22 mouse cellular contexts compared by ENCODE assay signal in the genomic region with DNA sequence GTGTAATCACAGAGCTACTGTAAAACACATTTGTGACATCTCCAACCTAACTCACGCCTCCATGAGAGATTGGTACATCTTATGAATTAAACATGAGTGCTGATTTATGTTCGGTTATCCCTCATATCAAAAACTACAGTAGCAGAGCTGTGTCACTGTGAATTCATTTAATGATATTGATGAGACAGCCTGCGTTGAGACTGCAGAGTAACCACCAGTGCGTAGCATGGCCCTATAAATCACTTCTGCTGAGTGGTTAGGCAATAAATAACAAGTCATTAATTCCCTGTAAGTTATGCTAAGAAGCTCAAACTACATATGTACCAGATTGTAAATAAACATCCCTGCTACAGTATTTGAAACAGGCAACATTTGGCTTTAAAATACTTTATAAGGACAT.
A peak's percentile ranks its signal among the peaks of the same experiment; 100 is the strongest.
DNase-seq lines count a peak whose midpoint lies in the region; ATAC-seq and TF ChIP-seq lines count a peak whose summit lies in the region.
"Had no signal": no experiment of that assay in that cellular context is flagged by ENCODE, and none has a peak within 500 bp of the region (broad histone marks: within the 10 kb centered on the region; RNA-seq: fewer than 3 reads in every experiment).

No protein-coding gene starts in this region.

- 28% methylated on average over 4 of the region's 4 CpGs for WGBS in kidney, embryonic 14.5 days
- WGBS in hindbrain, embryonic 15.5 days, result 38% methylated on average over 4 of the region's 4 CpGs
- WGBS in neural tube, embryonic 14.5 days, result 25% methylated on average over 4 of the region's 4 CpGs

- no peak overlapping the region for H3K4me3 ChIP-seq in kidney, embryonic 14.5 days (ENCODE audit: low read length)
- no peak overlapping the region for H3K4me3 ChIP-seq in hindbrain, embryonic 15.5 days
- no peak overlapping the region for H3K4me3 ChIP-seq in neural tube, embryonic 14.5 days (ENCODE audit: low read depth, low read length)
- H3K4me3 ChIP-seq: embryonic facial prominence, embryonic 15.5 days; heart, embryonic 12.5 days; lung, embryonic 15.5 days had no signal

- H3K9me3 ChIP-seq in kidney, embryonic 14.5 days (ENCODE audit: control insufficient read depth, low read length), result no peaks in the 10 kb centered on the region
- H3K9me3 ChIP-seq in hindbrain, embryonic 15.5 days, result no peaks in the 10 kb centered on the region
- no peaks in the 10 kb centered on the region for H3K9me3 ChIP-seq in neural tube, embryonic 14.5 days (ENCODE audit: control insufficient read depth, low read length)
- H3K9me3 ChIP-seq: embryonic facial prominence, embryonic 15.5 days; heart, embryonic 12.5 days; lung, embryonic 15.5 days had no signal

- intact Hi-C loops in left cerebral cortex, postnatal 25 days (cut with DNase I), result no loop called here

- H3K27me3 ChIP-seq in kidney, embryonic 14.5 days (ENCODE audit: control insufficient read depth, insufficient read depth, low read length), result no peaks in the 10 kb centered on the region
- H3K27me3 ChIP-seq in hindbrain, embryonic 15.5 days, result no peaks in the 10 kb centered on the region
- no peaks in the 10 kb centered on the region for H3K27me3 ChIP-seq in neural tube, embryonic 14.5 days (ENCODE audit: control insufficient read depth, insufficient read depth, low read length)
- H3K27me3 ChIP-seq: CH12.LX; embryonic facial prominence, embryonic 15.5 days; heart, embryonic 12.5 days; lung, embryonic 15.5 days had no signal

- no peak overlapping the region for H3K27ac ChIP-seq in kidney, embryonic 14.5 days (ENCODE audit: low read depth, low read length)
- H3K27ac ChIP-seq in hindbrain, embryonic 15.5 days (replicated peaks), result no peak overlapping the region
- no peak overlapping the region for H3K27ac ChIP-seq in neural tube, embryonic 14.5 days (ENCODE audit: low read depth, low read length)
- H3K27ac ChIP-seq: embryonic facial prominence, embryonic 15.5 days; liver, embryonic 14.5 days; lung, embryonic 15.5 days had no signal

- H3K4me1 ChIP-seq in kidney, embryonic 14.5 days (ENCODE audit: control insufficient read depth, insufficient read depth, low read length), result peaks cover 4% of the 10 kb centered on the region; the same call in 1 of the 2 replicates
- H3K4me1 ChIP-seq in hindbrain, embryonic 15.5 days (replicated peaks), result peaks cover 15% of the 10 kb centered on the region
- peaks cover 12% of the 10 kb centered on the region for H3K4me1 ChIP-seq in neural tube, embryonic 14.5 days (ENCODE audit: control insufficient read depth, insufficient read depth, low read length)
- H3K4me1 ChIP-seq: embryonic facial prominence, embryonic 15.5 days; heart, embryonic 12.5 days; lung, embryonic 15.5 days had no signal

- no peak for DNase-seq in kidney, postnatal 36 days
- DNase-seq in brain, embryonic 14.5 days (ENCODE audit: low read depth), result peak; percentile 63
- DNase-seq in frontal cortex, adult 2 months (ENCODE audit: extremely low spot score in 1 of 2, low spot score in 1 of 2), result no peak
- no peak for DNase-seq in left cerebral cortex, postnatal 25 days (ENCODE audit: low spot score in 2 of 2)
- DNase-seq: adrenal gland, postnatal 14 days; cerebellum, adult 18-20 months; cerebellum, postnatal 36 days; gastrocnemius, postnatal 10 days; heart, adult 11 months; heart, postnatal 14 days; kidney, adult 8-10 months; spleen, adult 18-20 months; thymus, postnatal 25 days had no signal

- TF ChIP-seq POLR2A in brain, embryonic 14.5 days (IDR thresholded peaks at IDR 0.05; ENCODE audit: borderline replicate concordance, extremely low read depth, insufficient read depth, insufficient read length, poor library complexity, severe bottlenecking), result no peak

- no peaks in the 10 kb centered on the region for H3K36me3 ChIP-seq in kidney, embryonic 14.5 days (ENCODE audit: control insufficient read depth, insufficient read depth, low read length)
- H3K36me3 ChIP-seq in hindbrain, embryonic 15.5 days, result no peaks in the 10 kb centered on the region
- H3K36me3 ChIP-seq in neural tube, embryonic 14.5 days (ENCODE audit: control insufficient read depth, insufficient read depth, low read length), result no peaks in the 10 kb centered on the region
- H3K36me3 ChIP-seq: embryonic facial prominence, embryonic 15.5 days; heart, embryonic 12.5 days; lung, embryonic 15.5 days had no signal

- no peak for TF ChIP-seq CTCF in brain, embryonic 14.5 days (IDR thresholded peaks at IDR 0.05; ENCODE audit: borderline replicate concordance, extremely low read depth, insufficient read depth, insufficient read length)

- H3K4me2 ChIP-seq in kidney, embryonic 14.5 days (replicated peaks; ENCODE audit: low read depth, low read length), result no peak overlapping the region
- H3K4me2 ChIP-seq in hindbrain, embryonic 15.5 days, result no peak overlapping the region
- H3K4me2 ChIP-seq in neural tube, embryonic 14.5 days (ENCODE audit: low read depth, low read length), result no peak overlapping the region
- H3K4me2 ChIP-seq: embryonic facial prominence, embryonic 15.5 days; heart, embryonic 12.5 days; lung, embryonic 15.5 days had no signal

- no peak overlapping the region for H3K9ac ChIP-seq in kidney, embryonic 14.5 days (ENCODE audit: low read depth, low read length)
- H3K9ac ChIP-seq in hindbrain, embryonic 15.5 days, result no peak overlapping the region
- H3K9ac ChIP-seq in neural tube, embryonic 14.5 days (replicated peaks; ENCODE audit: low read depth, low read length), result no peak overlapping the region
- H3K9ac ChIP-seq: embryonic facial prominence, embryonic 15.5 days; heart, embryonic 12.5 days; liver, embryonic 14.5 days; lung, embryonic 15.5 days had no signal

- ATAC-seq in kidney, embryonic 14.5 days (ENCODE audit: low FRiP score, low TSS enrichment), result peak; percentile 73
- ATAC-seq in hindbrain, embryonic 15.5 days (ENCODE audit: low FRiP score, low read depth), result peak; percentile 80; the same call in 1 of the 2 replicates
- ATAC-seq in neural tube, embryonic 14.5 days (ENCODE audit: low read depth), result peak; percentile 88
- ATAC-seq: inflammation-experienced regulatory T-cells, adult 6 months had no signal
